Mouse (Mus musculus) urinary bladder, adult 2 months (tissue): Measurements from ENCODE around the gene Hoxc8. TPM values are rescaled to one million over a fixed set of nuclear protein-coding genes. Genes with fewer than 3 reads are reported as not detected.

ENCODE experiments used
- DNase-seq: peaks from one replicate; pipeline ENCODE4 v3.0.0; 2022; ENCODE audit warnings: low spot score
- polyA plus RNA-seq: library from polyadenylated mRNA; depleted of rRNA; stranded (reverse); fragments of >200 nt; gene quantifications from 2 replicates; pipeline ENCODE4 v1.2.3, GENCODE M21; 2012; rRNA removed

The Hoxc8 gene
- polyA plus RNA-seq, 1 experiment = 0.39 TPM

GRCm38 (mm10) chr15:103034043-103034806, 43.8 kb downstream of the Hoxc8 start:
- no peak for DNase-seq

- DNase-seq = no peak
Measured at GRCm38 (mm10) chr15:103034807-103035547, 44.6 kb downstream of the Hoxc8 start.

DNA sequence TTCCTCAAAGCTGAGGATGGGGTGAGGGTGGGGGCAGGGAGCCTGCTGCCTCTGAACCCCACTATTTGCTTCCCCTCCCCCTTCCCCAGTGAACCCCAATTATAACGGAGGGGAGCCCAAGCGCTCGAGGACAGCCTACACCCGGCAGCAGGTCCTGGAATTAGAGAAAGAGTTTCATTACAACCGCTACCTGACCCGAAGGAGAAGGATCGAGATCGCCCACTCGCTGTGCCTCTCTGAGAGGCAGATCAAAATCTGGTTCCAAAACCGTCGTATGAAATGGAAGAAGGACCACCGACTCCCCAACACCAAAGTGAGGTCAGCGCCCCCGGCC, 45.1 kb downstream of the Hoxc8 start:
- DNase-seq = no peak

DNA sequence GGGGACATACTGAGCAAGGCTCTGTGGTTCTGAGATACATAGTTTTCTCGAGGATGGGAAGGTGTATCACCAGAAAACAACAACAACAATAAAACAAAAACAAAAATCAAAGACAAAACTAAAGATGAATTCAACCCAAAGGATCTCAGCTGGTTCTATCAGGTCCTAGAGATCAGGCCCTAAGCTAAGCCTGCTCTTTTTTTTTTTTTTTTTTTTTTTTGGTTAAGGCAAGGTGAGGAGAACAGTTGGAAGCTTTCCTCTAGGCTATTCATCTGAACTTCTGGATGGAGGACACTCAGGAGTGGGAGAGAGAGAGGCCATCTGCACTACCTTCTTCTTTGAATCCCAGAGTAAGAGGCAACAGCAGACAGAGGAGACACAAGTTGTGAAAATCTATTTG, 47.2 kb downstream of the Hoxc8 start:
- no peak for DNase-seq

DNA sequence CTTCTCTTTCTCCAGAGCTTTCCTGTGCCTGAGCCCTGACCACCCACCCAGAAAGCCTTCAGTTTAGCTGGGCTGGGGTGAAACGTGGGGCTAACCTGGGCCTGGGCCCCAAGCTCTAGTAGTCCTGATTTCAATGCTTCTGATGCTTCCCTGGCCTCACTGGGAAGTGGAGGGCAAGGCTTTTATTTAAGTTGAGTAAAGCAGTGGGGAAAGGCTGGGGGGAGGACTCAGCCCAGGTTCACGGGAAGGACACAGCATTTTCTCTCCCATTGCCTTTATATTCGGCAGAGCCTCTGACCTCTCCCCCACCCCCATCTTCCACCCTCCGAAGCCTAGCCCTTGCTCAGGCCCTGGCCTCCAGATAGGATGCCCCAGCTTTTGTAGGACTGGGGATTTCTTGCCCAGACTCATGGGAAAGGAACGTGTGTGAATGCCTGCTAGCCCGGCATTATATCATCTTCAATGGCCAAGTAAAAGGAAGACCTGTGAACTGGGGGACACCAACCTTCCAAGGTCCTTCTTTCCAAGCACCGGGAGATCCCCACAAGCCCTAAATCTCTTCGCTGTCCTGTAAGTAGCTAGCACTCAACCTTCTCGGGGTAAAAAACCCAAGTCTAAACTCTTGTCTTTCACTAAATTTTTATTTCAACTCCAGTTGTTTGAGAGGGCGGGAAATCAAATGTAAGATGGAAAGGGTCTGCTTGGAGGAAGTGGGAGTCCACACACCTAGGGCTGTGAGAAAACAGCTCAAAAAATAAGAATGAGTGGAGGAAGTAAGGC, 48.5 kb downstream of the Hoxc8 start:
- no peak for DNase-seq

- no peak for DNase-seq
Measured at GRCm38 (mm10) chr15:103039609-103040008, 49.2 kb downstream of the Hoxc8 start.

GRCm38 (mm10) chr15:103040601-103041000, 50.2 kb downstream of the Hoxc8 start:
- DNase-seq = no peak

DNA sequence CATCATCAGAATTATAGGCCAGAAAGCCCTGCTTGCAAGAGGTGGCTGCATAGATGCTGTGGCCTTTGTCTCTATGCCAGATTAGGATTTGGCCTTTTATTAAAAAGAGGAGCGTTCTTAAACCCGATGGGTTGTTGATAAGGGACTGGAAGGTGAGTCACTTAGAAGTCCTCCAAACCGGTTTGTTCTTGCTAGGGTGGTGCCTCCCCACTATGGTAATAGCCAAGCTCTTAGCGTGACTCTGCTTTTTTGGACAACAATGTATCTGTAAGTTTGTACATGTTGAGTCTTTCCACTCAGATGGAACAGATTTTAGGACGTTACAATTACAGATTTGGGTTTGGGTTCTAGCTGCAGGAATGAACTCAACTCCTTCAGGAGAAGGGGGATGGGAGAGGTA, 51.2 kb downstream of the Hoxc8 start:
- DNase-seq = no peak

DNA sequence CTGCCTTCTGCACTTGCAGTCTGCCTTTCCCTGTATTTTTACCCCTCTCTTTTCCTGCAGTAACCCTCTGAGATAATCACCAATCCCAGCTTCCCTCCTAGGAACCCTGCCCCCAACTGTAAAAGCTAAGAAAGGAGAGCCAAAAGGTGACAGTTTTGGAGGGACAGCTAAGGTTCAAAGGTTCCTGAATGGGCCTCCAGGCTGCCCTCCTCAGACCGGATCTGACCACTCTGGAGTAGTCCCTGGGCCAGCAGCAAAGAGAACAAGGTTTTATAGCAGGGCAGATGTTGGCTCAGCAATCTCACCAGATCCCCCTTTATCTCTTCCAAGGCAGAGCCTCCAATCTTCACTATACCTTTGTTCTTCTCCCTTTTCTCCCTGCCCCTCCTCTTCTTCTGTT, 51.8 kb downstream of the Hoxc8 start:
- no peak for DNase-seq

Other genes with a start within 250 kb of the Hoxc8 start
- 0.12 TPM in 2 replicates for gene Hoxc13, start 69.5 kb upstream of the Hoxc8 start, polyA plus RNA-seq
- not detected in 2 replicates for gene Hoxc12, start 53.9 kb upstream of the Hoxc8 start, polyA plus RNA-seq
- gene Hoxc11, start 36.2 kb upstream of the Hoxc8 start, polyA plus RNA-seq = 3.9 and 4.0 TPM in 2 replicates
- gene Hoxc10, start 23.8 kb upstream of the Hoxc8 start, polyA plus RNA-seq = 2.2 and 2.6 TPM in 2 replicates
- gene Hoxc5, start 23.2 kb upstream of the Hoxc8 start, polyA plus RNA-seq = 0.60 and 1.4 TPM in 2 replicates
- gene Hoxc9, start 14.2 kb upstream of the Hoxc8 start, polyA plus RNA-seq = 0.36 and 0.46 TPM in 2 replicates
- gene Hoxc6, start 7.7 kb downstream of the Hoxc8 start, polyA plus RNA-seq = 2.1 and 2.5 TPM in 2 replicates
- gene Hoxc4, start 28.3 kb downstream of the Hoxc8 start, polyA plus RNA-seq = 0.76 and 0.80 TPM in 2 replicates
- gene Smug1, start 176.5 kb downstream of the Hoxc8 start, polyA plus RNA-seq = 15.1 and 18.5 TPM in 2 replicates
- 23.9 and 24.4 TPM in 2 replicates for gene Cbx5, start 249.2 kb downstream of the Hoxc8 start, polyA plus RNA-seq
- gene Hnrnpa1, start 249.8 kb downstream of the Hoxc8 start, polyA plus RNA-seq = 323 and 341 TPM in 2 replicates